Mouse (Mus musculus): Measurements from ENCODE around the gene Exoc4. TPM values are rescaled to one million over a fixed set of nuclear protein-coding genes. Genes with fewer than 3 reads are reported as not detected.

The Exoc4 gene
- polyA plus RNA-seq, 1 experiment, result 23.0 TPM

DNA sequence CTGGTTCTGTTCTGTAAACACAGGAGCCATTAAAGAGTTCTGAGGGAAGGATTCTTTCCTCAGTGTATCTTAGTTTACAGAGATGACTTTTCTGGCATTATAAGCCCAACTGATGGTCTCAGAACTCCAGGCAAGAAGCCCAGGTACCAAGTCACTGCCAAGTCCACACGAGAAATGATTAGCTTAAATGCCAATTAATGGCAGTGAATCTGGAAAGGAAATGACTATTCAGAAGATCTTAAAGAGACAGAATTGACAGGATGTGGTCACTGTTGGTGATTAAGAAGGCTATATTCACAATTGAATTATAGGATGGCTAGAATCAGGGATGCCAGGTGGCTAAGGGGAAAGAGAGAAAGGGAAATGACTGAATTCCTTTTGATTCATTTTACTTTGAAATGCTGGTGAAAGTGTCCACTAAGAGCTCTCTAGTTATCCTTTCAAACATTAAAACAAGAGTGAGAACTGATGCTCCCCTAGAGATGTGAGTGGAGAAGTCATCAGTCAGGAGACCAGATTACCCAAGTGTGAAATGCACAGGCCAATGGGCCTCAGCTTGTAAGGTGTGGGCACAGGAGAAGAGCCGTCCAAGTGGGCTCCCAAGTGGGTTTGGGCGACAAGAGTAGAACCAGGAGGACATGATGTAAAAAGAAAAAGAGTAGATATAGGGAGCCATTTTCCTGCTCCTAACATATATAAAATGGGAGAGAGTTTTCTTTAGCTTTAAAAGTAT is 587.3 kb downstream of the Exoc4 start:
- TF ChIP-seq CTCF (IDR thresholded peaks at IDR 0.05; ENCODE audit: borderline replicate concordance, insufficient read depth, low read depth, low read length) (no peak), POLR2A (IDR thresholded peaks at IDR 0.05; ENCODE audit: borderline replicate concordance, insufficient read depth, low read length) (no peak)
- peak in 1 of 2 experiments; percentile 58 for DNase-seq
- no peak overlapping the region for H3K4me3 ChIP-seq (replicated peaks; ENCODE audit: insufficient read depth, low read depth, low read length)
- H3K4me1 ChIP-seq (ENCODE audit: control insufficient read depth, insufficient read depth, low read length), result peaks cover 5% of the 10 kb centered on the region
- 61% methylated on average over 3 of the region's 3 CpGs for WGBS
- H3K27me3 ChIP-seq (ENCODE audit: control insufficient read depth, insufficient read depth, low read length), result no peaks in the 10 kb centered on the region
- H3K27ac ChIP-seq (ENCODE audit: insufficient read depth, low read length), result no peak overlapping the region

GRCm38 (mm10) chr6:33842901-33843300 is 594.0 kb downstream of the Exoc4 start:
- DNase-seq, result no peak
- Histone ChIP-seq H3K4me3 (replicated peaks; ENCODE audit: insufficient read depth, low read depth, low read length) (no peak overlapping the region), H3K4me1 (ENCODE audit: control insufficient read depth, insufficient read depth, low read length) (no peaks in the 10 kb centered on the region), H3K27ac (ENCODE audit: insufficient read depth, low read length) (no peak overlapping the region), H3K27me3 (ENCODE audit: control insufficient read depth, insufficient read depth, low read length) (no peaks in the 10 kb centered on the region)
- TF ChIP-seq POLR2A (IDR thresholded peaks at IDR 0.05; ENCODE audit: borderline replicate concordance, insufficient read depth, low read length), result no peak
- no peak for TF ChIP-seq CTCF (IDR thresholded peaks at IDR 0.05; ENCODE audit: borderline replicate concordance, insufficient read depth, low read depth, low read length)
- WGBS, result 91% methylated on average over 1 of the region's 1 CpGs

- 85% methylated on average over 3 of the region's 3 CpGs for WGBS
Observed at GRCm38 (mm10) chr6:33859049-33859448, 610.2 kb downstream of the Exoc4 start.

DNA sequence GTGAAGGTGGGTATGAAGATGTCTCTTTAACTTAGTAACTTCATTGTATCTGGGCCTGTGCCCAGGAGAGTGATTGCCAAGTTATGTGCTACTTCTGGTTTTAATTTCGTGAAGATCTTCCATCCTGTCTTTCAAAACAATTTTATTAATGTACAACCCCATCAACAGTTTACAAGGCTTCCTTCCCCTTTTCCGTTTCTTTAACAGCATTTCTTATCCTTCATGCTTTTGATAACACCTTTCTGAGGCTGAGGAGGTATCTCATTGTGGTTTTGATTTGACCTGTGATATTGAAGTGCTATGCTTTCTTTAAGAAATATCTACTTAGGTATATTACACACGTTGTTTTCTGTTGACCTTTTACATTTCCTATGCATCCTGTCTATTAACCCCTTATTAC is 616.9 kb downstream of the Exoc4 start:
- no peaks in the 10 kb centered on the region for H3K27me3 ChIP-seq (ENCODE audit: control insufficient read depth, insufficient read depth, low read length)
- peaks cover 3% of the 10 kb centered on the region; the same call in 1 of the 2 replicates for H3K4me1 ChIP-seq (ENCODE audit: control insufficient read depth, insufficient read depth, low read length)
- no peak for TF ChIP-seq POLR2A (IDR thresholded peaks at IDR 0.05; ENCODE audit: borderline replicate concordance, insufficient read depth, low read length)
- TF ChIP-seq CTCF (IDR thresholded peaks at IDR 0.05; ENCODE audit: borderline replicate concordance, insufficient read depth, low read depth, low read length), result no peak
- no peak for DNase-seq
- no peak overlapping the region for H3K4me3 ChIP-seq (replicated peaks; ENCODE audit: insufficient read depth, low read depth, low read length)
- 61% methylated on average over 3 of the region's 3 CpGs for WGBS
- no peak overlapping the region for H3K27ac ChIP-seq (ENCODE audit: insufficient read depth, low read length)

More at GRCm38 (mm10) chr6:33859049-33859448, 610.2 kb downstream of the Exoc4 start:
- Histone ChIP-seq H3K27ac (ENCODE audit: insufficient read depth, low read length) (no peak overlapping the region), H3K27me3 (ENCODE audit: control insufficient read depth, insufficient read depth, low read length) (no peaks in the 10 kb centered on the region), H3K4me3 (replicated peaks; ENCODE audit: insufficient read depth, low read depth, low read length) (no peak overlapping the region), H3K4me1 (ENCODE audit: control insufficient read depth, insufficient read depth, low read length) (no peaks in the 10 kb centered on the region)
- no peak for TF ChIP-seq POLR2A (IDR thresholded peaks at IDR 0.05; ENCODE audit: borderline replicate concordance, insufficient read depth, low read length)
- no peak for TF ChIP-seq CTCF (IDR thresholded peaks at IDR 0.05; ENCODE audit: borderline replicate concordance, insufficient read depth, low read depth, low read length)
- no peak for DNase-seq

DNA sequence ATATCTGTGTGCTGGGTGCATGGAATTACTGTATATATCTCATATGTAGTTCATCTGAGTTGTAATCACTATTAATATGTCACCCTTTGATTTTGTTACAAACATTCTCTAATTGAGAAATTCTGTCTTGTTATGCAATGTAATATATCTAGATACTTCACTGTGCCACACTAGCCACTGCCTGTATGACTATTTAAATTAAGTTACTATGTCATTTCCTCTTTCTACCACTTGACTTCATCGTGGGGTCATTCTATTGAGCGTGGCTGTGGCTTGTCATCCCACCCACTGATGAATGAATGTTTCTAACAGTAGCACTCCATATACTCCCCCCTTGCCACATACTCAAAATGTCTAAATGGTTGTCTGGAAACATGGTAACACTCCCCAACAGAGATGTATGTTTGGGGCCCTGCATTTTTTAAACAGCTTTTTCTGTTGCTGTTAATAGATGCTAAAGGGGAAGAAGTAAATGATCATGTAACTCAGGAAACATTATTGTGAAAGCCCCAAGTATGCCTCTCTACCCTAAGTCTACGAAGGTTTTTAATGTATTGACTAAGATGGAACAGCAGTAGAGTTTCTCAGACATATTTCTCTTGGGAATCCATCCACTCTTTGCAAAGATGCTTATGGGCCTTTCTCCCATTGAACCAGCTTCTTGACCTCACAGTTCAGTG is 618.2 kb downstream of the Exoc4 start:
- no peak overlapping the region for H3K27ac ChIP-seq (ENCODE audit: insufficient read depth, low read length)
- 76% methylated on average over 3 of the region's 3 CpGs for WGBS
- H3K4me1 ChIP-seq (ENCODE audit: control insufficient read depth, insufficient read depth, low read length), result peaks cover 4% of the 10 kb centered on the region; the same call in 1 of the 2 replicates
- H3K27me3 ChIP-seq (ENCODE audit: control insufficient read depth, insufficient read depth, low read length), result no peaks in the 10 kb centered on the region
- no peak for DNase-seq
- H3K4me3 ChIP-seq (replicated peaks; ENCODE audit: insufficient read depth, low read depth, low read length), result no peak overlapping the region
- TF ChIP-seq CTCF (IDR thresholded peaks at IDR 0.05; ENCODE audit: borderline replicate concordance, insufficient read depth, low read depth, low read length), result no peak
- TF ChIP-seq POLR2A (IDR thresholded peaks at IDR 0.05; ENCODE audit: borderline replicate concordance, insufficient read depth, low read length), result no peak

GRCm38 (mm10) chr6:33869251-33869650 is 620.4 kb downstream of the Exoc4 start:
- no peaks in the 10 kb centered on the region for H3K27me3 ChIP-seq (ENCODE audit: control insufficient read depth, insufficient read depth, low read length)
- H3K27ac ChIP-seq (ENCODE audit: insufficient read depth, low read length), result no peak overlapping the region
- H3K4me3 ChIP-seq (replicated peaks; ENCODE audit: insufficient read depth, low read depth, low read length), result no peak overlapping the region
- H3K4me1 ChIP-seq (ENCODE audit: control insufficient read depth, insufficient read depth, low read length), result peaks cover 4% of the 10 kb centered on the region; the same call in 1 of the 2 replicates
- TF ChIP-seq CTCF (IDR thresholded peaks at IDR 0.05; ENCODE audit: borderline replicate concordance, insufficient read depth, low read depth, low read length), result no peak
- no peak for TF ChIP-seq POLR2A (IDR thresholded peaks at IDR 0.05; ENCODE audit: borderline replicate concordance, insufficient read depth, low read length)
- no peak for DNase-seq
- 95% methylated on average over 3 of the region's 3 CpGs for WGBS

DNA sequence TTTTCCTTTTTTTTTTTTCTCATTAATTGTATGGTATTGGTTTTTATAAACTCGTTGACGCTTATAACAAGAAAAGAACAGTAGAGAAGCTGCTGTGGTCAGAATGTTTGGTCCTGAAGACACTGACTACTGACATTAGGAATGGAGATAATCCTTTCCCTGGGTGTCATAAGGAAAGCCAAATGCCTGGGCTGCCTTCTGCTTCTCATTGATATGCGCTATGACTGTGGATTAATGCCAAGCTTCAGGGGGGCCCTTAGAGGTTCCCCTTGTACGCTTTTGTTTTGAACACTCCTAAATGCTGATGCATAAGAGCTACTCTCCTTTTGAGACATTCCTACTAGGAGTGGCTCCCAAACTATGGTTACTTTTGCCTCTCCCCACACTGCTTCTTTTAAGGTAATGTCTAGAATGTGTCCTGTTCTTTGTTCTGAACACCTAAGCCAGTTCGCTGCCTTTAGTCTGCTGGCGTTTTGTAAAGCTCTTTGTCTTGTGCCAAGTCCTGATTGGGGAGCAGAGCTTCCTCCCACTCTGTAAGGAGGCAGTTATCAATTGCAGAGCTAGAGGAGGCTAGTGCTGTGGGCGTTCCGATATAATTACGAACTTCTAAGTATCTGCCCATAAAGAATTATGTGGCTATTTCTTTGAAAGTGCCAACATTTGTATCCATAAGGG is 621.7 kb downstream of the Exoc4 start:
- WGBS, result 36% methylated on average over 9 of the region's 9 CpGs
- Histone ChIP-seq H3K4me3 (replicated peaks; ENCODE audit: insufficient read depth, low read depth, low read length) (no peak overlapping the region), H3K27ac (ENCODE audit: insufficient read depth, low read length) (no peak overlapping the region), H3K4me1 (ENCODE audit: control insufficient read depth, insufficient read depth, low read length) (peaks cover 9% of the 10 kb centered on the region), H3K27me3 (ENCODE audit: control insufficient read depth, insufficient read depth, low read length) (no peaks in the 10 kb centered on the region)
- no peak for DNase-seq
- TF ChIP-seq POLR2A (IDR thresholded peaks at IDR 0.05; ENCODE audit: borderline replicate concordance, insufficient read depth, low read length) (no peak), CTCF (IDR thresholded peaks at IDR 0.05; ENCODE audit: borderline replicate concordance, insufficient read depth, low read depth, low read length) (no peak)
